Mouse (Mus musculus): ENCODE data around the gene Clcn2. TPM values are rescaled to one million over a fixed set of nuclear protein-coding genes. Genes with fewer than 3 reads are reported as not detected.

The Clcn2 gene
- total RNA-seq (2023): 2.5 to 4.1 TPM (median 3.2 TPM) in 4 replicates

DNA sequence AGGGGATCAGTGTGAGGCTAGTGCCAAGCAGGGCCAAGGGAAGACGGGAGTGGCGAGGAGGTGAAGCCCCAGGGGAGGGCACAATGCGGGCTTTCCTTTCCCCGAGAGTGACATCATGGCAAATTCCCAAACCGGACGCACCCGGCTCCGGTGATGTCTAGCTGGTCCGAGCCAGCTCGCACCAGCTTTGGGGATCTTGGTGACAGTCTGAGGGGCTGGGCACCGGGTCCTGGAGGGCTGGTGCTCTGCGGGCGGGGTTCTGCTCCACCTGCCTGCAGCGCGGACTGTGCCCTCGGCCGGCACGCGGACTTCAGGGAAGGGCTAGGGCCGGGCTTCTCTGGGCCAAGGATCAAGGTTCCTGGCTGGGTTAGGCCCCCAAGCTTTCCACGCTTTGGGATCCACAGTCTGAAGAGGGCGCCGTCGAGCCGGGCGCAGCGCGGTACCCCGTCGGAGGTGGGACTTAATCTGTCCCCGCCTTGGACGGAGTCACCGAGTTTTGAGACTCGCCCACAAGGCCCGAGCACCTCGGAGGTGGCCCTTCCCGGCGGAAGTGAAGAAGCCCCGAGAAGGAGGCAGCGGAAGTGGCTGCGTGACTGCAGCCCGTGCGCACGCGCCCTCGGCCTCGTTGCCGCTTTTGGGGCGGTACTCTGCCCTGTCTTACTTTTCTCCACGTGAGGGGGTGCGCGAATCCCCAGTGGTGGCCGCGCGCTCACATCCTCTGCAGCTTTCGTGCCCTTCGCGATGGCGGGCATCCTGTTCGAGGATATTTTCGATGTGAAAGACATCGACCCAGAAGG, at the start of gene Clcn2, which contains the start of gene Polr2h:
Clcn2 (minus strand) TSS at position 566 of the 797 bp plus-strand sequence.
Polr2h (plus strand) TSS at position 485 of the 797 bp plus-strand sequence.

DNA sequence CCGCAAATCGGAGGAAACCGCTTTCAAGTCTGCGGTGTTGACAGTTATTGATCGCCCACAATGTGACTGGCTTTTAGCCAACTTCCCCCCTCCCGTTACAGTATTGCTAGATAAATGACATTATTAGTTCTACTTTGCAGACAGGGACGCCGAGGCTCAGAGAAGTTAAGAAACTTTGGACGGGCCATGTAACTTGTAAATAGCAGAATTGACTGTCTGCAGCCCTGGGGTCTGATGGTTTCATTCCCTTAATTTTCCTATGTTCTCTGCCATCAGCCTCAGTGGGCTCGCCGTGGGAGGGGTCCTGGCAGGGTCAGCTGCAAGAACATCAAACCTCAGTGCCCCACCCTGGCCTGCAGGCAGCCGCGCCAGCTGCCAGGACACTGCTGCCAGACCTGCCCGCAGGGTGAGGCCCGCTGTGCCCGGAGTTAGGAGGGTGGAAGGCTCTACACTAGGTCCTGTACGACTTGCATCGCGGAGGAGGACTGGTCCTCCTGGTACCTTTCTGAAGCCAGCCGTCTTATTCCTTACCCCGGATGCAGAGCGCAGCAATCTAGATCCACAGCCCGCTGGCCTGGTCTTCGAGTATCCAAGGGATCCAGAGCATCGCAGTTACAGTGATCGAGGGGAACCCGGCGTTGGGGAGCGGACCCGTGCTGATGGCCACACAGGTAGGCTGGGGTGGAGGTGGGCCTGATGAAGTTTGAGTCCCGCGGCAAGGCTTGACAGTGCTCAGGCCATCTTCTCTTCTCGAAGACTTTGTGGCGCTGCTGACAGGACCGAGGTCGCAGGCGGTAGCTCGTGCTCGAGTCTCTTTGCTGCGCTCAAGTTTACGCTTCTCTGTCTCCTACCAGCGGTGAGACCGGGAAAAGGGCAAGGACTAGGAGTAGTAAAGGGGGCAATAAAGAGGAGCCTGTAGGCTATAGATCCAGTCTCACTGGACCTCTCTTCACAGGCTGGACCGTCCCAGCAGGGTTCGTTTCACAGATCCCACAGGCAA, 16.5 kb upstream of the Clcn2 start, which contains the start of gene Thpo:
Thpo (minus strand) TSS at position 781 of the 1,000 bp plus-strand sequence.

DNA sequence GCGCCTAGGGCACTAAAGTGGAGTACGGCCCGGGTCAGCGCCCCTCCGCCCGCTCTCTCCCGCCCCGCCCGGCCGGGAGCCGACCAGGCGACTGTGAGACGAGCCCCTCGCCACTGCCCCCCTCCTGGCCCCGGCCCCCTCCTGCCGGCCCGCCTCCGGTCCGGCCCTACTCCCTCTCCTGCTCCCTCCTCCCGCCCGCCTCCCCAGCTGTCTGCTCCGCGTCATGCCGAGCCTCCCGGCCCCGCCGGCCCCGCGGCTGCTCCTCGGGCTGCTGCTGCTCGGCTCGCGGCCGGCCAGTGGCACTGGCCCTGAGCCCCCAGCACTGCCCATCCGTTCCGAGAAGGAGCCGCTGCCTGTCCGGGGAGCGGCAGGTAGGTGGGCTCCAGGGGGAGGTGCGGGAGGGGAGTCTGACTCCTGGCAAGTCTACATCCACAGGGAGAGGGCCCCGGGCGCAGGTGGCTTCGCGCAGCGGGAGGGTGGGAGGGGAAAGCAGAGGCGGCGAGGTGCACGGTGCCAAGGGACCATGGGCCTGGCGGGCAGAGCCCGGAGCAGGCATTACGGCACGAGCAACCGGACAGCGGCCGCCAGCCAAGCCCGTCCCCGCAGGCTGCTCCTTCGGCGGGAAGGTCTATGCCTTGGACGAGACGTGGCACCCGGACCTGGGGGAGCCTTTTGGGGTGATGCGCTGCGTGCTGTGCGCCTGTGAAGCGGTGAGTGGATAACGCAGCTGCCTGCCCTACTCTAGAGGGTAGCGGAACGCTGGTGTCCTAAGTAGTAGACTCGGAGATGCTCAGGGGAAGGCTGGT, 15.6 kb upstream of the Clcn2 start, which contains the start of gene Chrd:
Chrd (plus strand) TSS at position 203 of the 806 bp plus-strand sequence.

GRCm38 (mm10) chr16:20693111-20693701, 24.3 kb downstream of the Clcn2 start, which contains the start of gene Fam131a:
Gene Fam131a (plus strand): TSS chr16:20693241.

DNA sequence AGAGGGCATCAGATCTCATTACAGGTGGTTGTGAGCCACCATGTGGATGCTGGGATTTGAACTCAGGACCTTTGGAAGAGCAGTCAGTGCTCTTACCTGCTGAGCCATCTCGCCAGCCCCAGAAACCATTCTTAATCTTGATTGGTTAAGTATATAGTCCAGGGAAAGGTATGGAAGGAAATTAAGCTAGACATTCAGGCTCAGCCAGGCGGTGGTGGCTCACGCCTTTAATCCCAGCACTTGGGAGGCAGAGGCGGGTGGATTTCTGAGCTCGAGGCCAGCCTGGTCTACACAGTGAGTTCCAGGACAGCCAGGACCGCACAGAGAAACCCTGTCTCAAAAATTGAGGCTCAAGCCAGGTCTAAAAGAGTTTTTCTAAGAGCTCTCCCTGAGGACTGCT, 49.5 kb downstream of the Clcn2 start, which contains the start of gene Eif4g1:
Eif4g1 (plus strand) TSS at position 301 of the 400 bp plus-strand sequence.

Other genes starting within 250 kb of the Clcn2 start
- gene Eif2b5, start 218.9 kb downstream of the Clcn2 start, total RNA-seq (2023): 42.8 to 52.1 TPM (median 47.2 TPM) in 4 replicates
- 41.5 to 43.6 TPM (median 42.6 TPM) in 4 replicates for gene Dvl3, start 200.8 kb downstream of the Clcn2 start, total RNA-seq (2023)
- gene Ap2m1, start 182.3 kb downstream of the Clcn2 start, total RNA-seq (2023): 160 to 184 TPM (median 175 TPM) in 4 replicates
- gene Abcf3, start 169.2 kb downstream of the Clcn2 start, total RNA-seq (2023): 90.6 to 104 TPM (median 98.3 TPM) in 4 replicates
- 0.49 to 0.88 TPM in 2 of 4 replicates, not detected in the others for gene Vwa5b2, start 128.3 kb downstream of the Clcn2 start, total RNA-seq (2023)
- gene Eef1akmt4, start 106.2 kb downstream of the Clcn2 start, total RNA-seq (2023): 3.9 to 5.7 TPM (median 4.5 TPM) in 4 replicates
- gene Gm49333, start 106.1 kb downstream of the Clcn2 start, total RNA-seq (2023): not detected in 4 replicates
- 9.5 to 14.5 TPM (median 12.0 TPM) in 4 replicates for gene Alg3, start 106.0 kb downstream of the Clcn2 start, total RNA-seq (2023)
- not detected in 4 replicates for gene Camk2n2, start 96.5 kb downstream of the Clcn2 start, total RNA-seq (2023)
- gene Ece2, start 87.9 kb downstream of the Clcn2 start, total RNA-seq (2023): 0.76 TPM in 1 of 4 replicates, not detected in the others
- gene Psmd2, start 66.1 kb downstream of the Clcn2 start, total RNA-seq (2023): 103 to 114 TPM (median 106 TPM) in 4 replicates
- 317 to 345 TPM (median 335 TPM) in 4 replicates for gene Eif4g1, start 49.4 kb downstream of the Clcn2 start, total RNA-seq (2023)
- 0.41 to 0.91 TPM (median 0.43 TPM) in 3 of 4 replicates, not detected in the other for gene Fam131a, start 24.5 kb downstream of the Clcn2 start, total RNA-seq (2023)
- 17.3 to 22.7 TPM (median 19.5 TPM) in 4 replicates for gene Polr2h, start 81 bp downstream of the Clcn2 start, total RNA-seq (2023)
- not detected in 4 replicates for gene Chrd, start 15.4 kb upstream of the Clcn2 start, total RNA-seq (2023)
- not detected in 4 replicates for gene Thpo, start 16.8 kb upstream of the Clcn2 start, total RNA-seq (2023)